Mouse (Mus musculus) frontal cortex, adult (tissue): ENCODE measurements around the gene Ccar1.
"Not testable (repeated sequence)": the region's sequence is repeated elsewhere in the genome, so short reads cannot be mapped to it uniquely, and the experiment has no call there.

Experiments
- ATAC-seq: cut with Nextera tagmentation; 2 replicates; pipeline ENCODE4 v1.9.2; 2017; ENCODE audit warnings: mild to moderate bottlenecking, moderate library complexity, mixed read lengths; ENCODE audit not compliant: low TSS enrichment

Ccar1 gene

GRCm38 (mm10) chr10:62725771-62726687 is 66.1 kb downstream of the Ccar1 start, which contains the start of gene Stox1:
Gene Stox1, minus strand, starts transcription at chr10:62726128.
- ATAC-seq: peak; percentile 90

- no peak for ATAC-seq
Observed at GRCm38 (mm10) chr10:62724936-62725335, 67.2 kb downstream of the Ccar1 start.

- ATAC-seq: no peak
Observed at GRCm38 (mm10) chr10:62722701-62723100, 69.4 kb downstream of the Ccar1 start.

- not testable (repeated sequence) for ATAC-seq
Observed at GRCm38 (mm10) chr10:62720574-62720973, 71.5 kb downstream of the Ccar1 start.

- no peak for ATAC-seq
Observed at GRCm38 (mm10) chr10:62713457-62713856, 78.6 kb downstream of the Ccar1 start.

GRCm38 (mm10) chr10:62703579-62703978 is 88.5 kb downstream of the Ccar1 start:
- ATAC-seq: peak; percentile 64; the same call in 1 of the 2 replicates

GRCm38 (mm10) chr10:62702436-62702835 is 89.7 kb downstream of the Ccar1 start:
- peak; percentile 98 for ATAC-seq
